Mouse (Mus musculus) intestine, postnatal 0 days (tissue): ENCODE results near the gene Tmem259. TPM values are rescaled to one million over a fixed set of nuclear protein-coding genes. Genes with fewer than 3 reads are reported as not detected.

Experiments used
- ATAC-seq: fragments of 200-750 bp; cut with Nextera tagmentation; 2 replicates; pipeline ENCODE4 v1.8.0; 2017; ENCODE audit warnings: mild to moderate bottlenecking, moderate TSS enrichment, moderate library complexity
- H3K27ac ChIP-seq: fragments of 300-500 bp; sonication (generic); 2 replicates; pipeline ENCODE4 v1.5.1; 2014; ENCODE audit warnings: mild to moderate bottlenecking, low read depth, low read length, moderate library complexity
- H3K27me3 ChIP-seq: fragments of 300-500 bp; sonication (generic); replicated peaks from 2 replicates; pipeline ENCODE4 v1.6.1; 2014; ENCODE audit warnings: low read length, mixed read lengths; ENCODE audit not compliant: control insufficient read depth, insufficient read depth
- H3K36me3 ChIP-seq: fragments of 300-500 bp; sonication (generic); 2 replicates; pipeline ENCODE4 v1.6.1; 2014; ENCODE audit warnings: mild to moderate bottlenecking, moderate library complexity; ENCODE audit not compliant: control insufficient read depth, insufficient read depth
- H3K4me1 ChIP-seq: fragments of 300-500 bp; sonication (generic); replicated peaks from 2 replicates; pipeline ENCODE4 v1.6.1; 2014; ENCODE audit warnings: antibody characterized with exemption, low read length, mixed read lengths; ENCODE audit not compliant: control insufficient read depth, insufficient read depth
- H3K4me2 ChIP-seq: fragments of 300-500 bp; sonication (generic); replicated peaks from 2 replicates; pipeline ENCODE4 v1.6.1; 2014; ENCODE audit warnings: low read depth, mild to moderate bottlenecking, moderate library complexity
- H3K4me3 ChIP-seq: fragments of 300-500 bp; sonication (generic); 2 replicates; pipeline ENCODE4 v1.5.1; 2014; ENCODE audit warnings: low read depth, low read length
- H3K9ac ChIP-seq: fragments of 300-500 bp; sonication (generic); 2 replicates; pipeline ENCODE4 v1.6.1; 2014; ENCODE audit warnings: mild to moderate bottlenecking, low read depth, low read length
- H3K9me3 ChIP-seq: fragments of 300-500 bp; sonication (generic); 2 replicates; pipeline ENCODE4 v1.6.1; 2016; ENCODE audit warnings: mixed run types; ENCODE audit not compliant: control insufficient read depth
- CTCF ChIP-seq: sonication (generic); IDR thresholded peaks from 2 replicates; pipeline ENCODE4 v1.5.1; 2016; ENCODE audit warnings: low read depth, mild to moderate bottlenecking, control low read depth, antibody characterized with exemption, moderate library complexity
- WGBS: fragments of 180-500 bp; shearing (Covaris S2); extraction: QIAGEN DNeasy Blood & Tissue Kit; methylation state at CpG from one replicate; pipeline ENCODE4 v1.1.7; 2014; 5-methylcytosine and 5-hydroxymethylcytosine counted together
- polyA plus RNA-seq: library from polyadenylated mRNA; unstranded; fragments of >200 nt; fragmentation: Nextera tagmentation; extraction: Ambion mirVana; gene quantifications from 2 replicates; pipeline ENCODE4 v1.2.1, GENCODE M21; 2015

The Tmem259 gene
- polyA plus RNA-seq, 1 experiment from 2014 or later: 24.7 TPM

GRCm38 (mm10) chr10:80017771-80018170 is 33.6 kb upstream of the Tmem259 start:
- H3K4me2 ChIP-seq: 0 out of 2 replicates have a peak overlapping the region, but pooled peaks have one; percentile 3
- no peak for ATAC-seq
- H3K27me3 ChIP-seq: peaks cover 13% of the 10 kb centered on the region; the same call in 1 of the 2 replicates
- no peaks in the 10 kb centered on the region for H3K9me3 ChIP-seq
- no peak overlapping the region for H3K27ac ChIP-seq
- no peak overlapping the region for H3K9ac ChIP-seq
- 88% methylated on average over 14 of the region's 14 CpGs for WGBS
- H3K4me3 ChIP-seq: no peak overlapping the region
- no peaks in the 10 kb centered on the region for H3K4me1 ChIP-seq
- no peak for TF ChIP-seq CTCF
- peaks cover 5% of the 10 kb centered on the region; the same call in 1 of the 2 replicates for H3K36me3 ChIP-seq

DNA sequence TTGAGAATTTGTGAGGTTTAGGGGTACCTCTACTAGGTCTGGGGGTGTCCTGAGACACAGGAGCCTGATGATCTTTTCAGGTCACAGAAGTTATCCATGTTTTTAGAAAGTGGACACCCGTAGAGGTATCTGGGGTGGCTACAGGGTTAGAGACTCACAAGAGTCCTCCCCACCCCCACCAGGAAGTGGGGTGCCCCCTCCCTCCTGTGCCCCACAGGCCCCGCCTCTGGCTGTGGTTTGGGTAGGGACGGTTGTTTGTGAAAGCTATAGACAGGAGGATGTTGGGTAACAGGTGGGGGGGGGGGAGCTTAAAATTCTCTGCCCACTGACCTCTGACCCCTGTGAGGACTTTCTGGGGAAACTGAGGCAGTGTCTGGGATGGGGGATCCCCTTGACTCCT is 33.2 kb upstream of the Tmem259 start:
- ATAC-seq: no peak
- 56% methylated on average over 3 of the region's 3 CpGs for WGBS
- Histone ChIP-seq H3K9ac (no peak overlapping the region), H3K27me3 (peaks cover 13% of the 10 kb centered on the region; the same call in 1 of the 2 replicates), H3K4me3 (no peak overlapping the region; the same call in 1 of the 2 replicates), H3K4me1 (no peaks in the 10 kb centered on the region), H3K36me3 (peaks cover 5% of the 10 kb centered on the region; the same call in 1 of the 2 replicates), H3K9me3 (no peaks in the 10 kb centered on the region), H3K27ac (no peak overlapping the region), H3K4me2 (0 out of 2 replicates have a peak overlapping the region, but pooled peaks have one; percentile 3)
- TF ChIP-seq CTCF: no peak

DNA sequence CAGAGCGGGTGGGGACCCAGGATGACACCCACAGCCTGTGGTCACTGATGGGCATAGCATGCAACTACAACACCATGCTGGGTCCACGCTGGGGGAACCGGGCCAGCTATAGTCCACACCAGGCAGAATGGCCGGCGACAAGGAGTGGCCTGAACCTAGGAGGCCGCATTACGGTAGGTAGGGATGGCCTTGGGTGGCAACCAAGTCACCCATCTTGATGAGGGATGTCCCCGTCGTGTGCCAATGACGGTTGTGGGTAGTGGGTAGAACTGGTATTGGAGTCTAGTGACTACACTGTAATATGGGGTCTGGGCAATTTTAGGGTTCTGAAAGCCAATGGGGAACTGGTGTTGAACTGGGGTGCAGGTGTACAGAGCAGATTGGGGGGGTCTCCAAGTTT is 32.8 kb upstream of the Tmem259 start:
- H3K9me3 ChIP-seq: no peaks in the 10 kb centered on the region
- H3K4me2 ChIP-seq: no peak overlapping the region
- no peak overlapping the region for H3K9ac ChIP-seq
- peak overlapping the region; percentile 12; the same call in 1 of the 2 replicates for H3K4me3 ChIP-seq
- 92% methylated on average over 10 of the region's 10 CpGs for WGBS
- H3K4me1 ChIP-seq: no peaks in the 10 kb centered on the region
- H3K27ac ChIP-seq: no peak overlapping the region
- peaks cover 13% of the 10 kb centered on the region; the same call in 1 of the 2 replicates for H3K27me3 ChIP-seq
- ATAC-seq: no peak
- TF ChIP-seq CTCF: no peak
- H3K36me3 ChIP-seq: peaks cover 9% of the 10 kb centered on the region; the same call in 1 of the 2 replicates

GRCm38 (mm10) chr10:80016511-80016910 is 32.4 kb upstream of the Tmem259 start, which contains the start of gene Arhgap45:
Gene Arhgap45 (plus strand): TSS chr10:80016653.
- no peak within 1 kb of the TSS for H3K4me2 ChIP-seq
- H3K9me3 ChIP-seq: no peaks in the 10 kb centered on the region
- H3K27me3 ChIP-seq: peaks cover 13% of the 10 kb centered on the region; the same call in 1 of the 2 replicates
- peak within 1 kb of the TSS; percentile 12; the same call in 1 of the 2 replicates for H3K4me3 ChIP-seq
- WGBS: 76% methylated on average over 11 of the region's 11 CpGs
- no peaks in the 10 kb centered on the region for H3K4me1 ChIP-seq
- no peak for TF ChIP-seq CTCF
- no peak within 1 kb of the TSS for H3K27ac ChIP-seq
- ATAC-seq: no peak
- peaks cover 13% of the 10 kb centered on the region; the same call in 1 of the 2 replicates for H3K36me3 ChIP-seq
- no peak within 1 kb of the TSS for H3K9ac ChIP-seq

DNA sequence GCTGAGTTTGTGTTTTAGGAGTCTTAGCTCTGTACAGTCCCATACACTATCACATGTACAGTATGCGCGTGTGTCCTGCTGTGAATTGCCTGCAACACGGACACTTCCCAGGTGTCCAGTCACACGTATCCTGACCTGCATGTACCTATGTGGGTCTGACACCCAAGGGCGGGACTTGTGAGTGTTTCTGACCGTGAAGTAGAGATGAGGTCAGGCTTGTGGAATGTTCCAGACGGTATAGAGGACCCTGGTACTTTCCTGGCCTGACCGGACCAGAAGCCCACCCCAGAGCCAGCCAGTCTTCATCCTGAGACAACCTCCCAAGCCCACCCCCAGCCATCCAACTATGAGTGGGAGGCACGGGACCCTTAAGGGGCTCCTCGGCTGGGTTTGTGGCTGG is 31.5 kb upstream of the Tmem259 start:
- no peak for ATAC-seq
- H3K27me3 ChIP-seq: peaks cover 13% of the 10 kb centered on the region; the same call in 1 of the 2 replicates
- peaks cover 19% of the 10 kb centered on the region; the same call in 1 of the 2 replicates for H3K36me3 ChIP-seq
- no peak overlapping the region for H3K4me2 ChIP-seq
- no peak overlapping the region for H3K9ac ChIP-seq
- H3K9me3 ChIP-seq: no peaks in the 10 kb centered on the region
- H3K4me3 ChIP-seq: no peak overlapping the region
- whole genome bisulfite sequencing: 83% methylated on average over 10 of the region's 10 CpGs
- no peak for TF ChIP-seq CTCF
- H3K4me1 ChIP-seq: no peaks in the 10 kb centered on the region
- no peak overlapping the region for H3K27ac ChIP-seq

GRCm38 (mm10) chr10:80014484-80015290 is 30.6 kb upstream of the Tmem259 start:
- no peak overlapping the region for H3K9ac ChIP-seq
- ATAC-seq: peak; percentile 34
- WGBS: 30% methylated on average over 28 of the region's 28 CpGs

More at GRCm38 (mm10) chr10:80014484-80015290, 30.6 kb upstream of the Tmem259 start:
- Histone ChIP-seq H3K27ac (no peak overlapping the region), H3K4me1 (no peaks in the 10 kb centered on the region), H3K27me3 (peaks cover 13% of the 10 kb centered on the region; the same call in 1 of the 2 replicates), H3K4me3 (no peak overlapping the region), H3K9me3 (no peaks in the 10 kb centered on the region), H3K36me3 (peaks cover 23% of the 10 kb centered on the region; the same call in 1 of the 2 replicates), H3K4me2 (no peak overlapping the region)
- TF ChIP-seq CTCF: peak; percentile 61
